Mouse (Mus musculus) liver, adult 2 months (tissue): Measurements from ENCODE around the gene Helz2.

Experiments
- CTCF ChIP-seq: fragments of 200-500 bp; IDR thresholded peaks from 2 replicates; pipeline ENCODE4 v1.5.1; 2011; ENCODE audit warnings: low read depth, low read length, control low read depth
- POLR2A ChIP-seq: fragments of 200-500 bp; IDR thresholded peaks from 2 replicates; pipeline ENCODE4 v1.6.1; 2011; ENCODE audit warnings: low read length, control low read depth; ENCODE audit not compliant: insufficient read depth; ENCODE audit errors: extremely low read depth

GRCm38 (mm10) chr2:181212389-181213020 lies 29.3 kb downstream of the Helz2 start:
- TF ChIP-seq CTCF (no peak), POLR2A (no peak)
